Mouse (Mus musculus) granulocyte monocyte progenitor cell, adult 5-6 weeks (primary cell): ENCODE data around the gene Prh1. TPM values are rescaled to one million over a fixed set of nuclear protein-coding genes. Genes with fewer than 3 reads are reported as not detected.
"Not testable (repeated sequence)": the region's sequence is repeated elsewhere in the genome, so short reads cannot be mapped to it uniquely, and the experiment has no call there.

ENCODE experiments used
- ATAC-seq: replicated peaks from 2 replicates; pipeline ENCODE4 v1.8.0; 2016; ENCODE audit warnings: mild to moderate bottlenecking, moderate TSS enrichment, inconsistent platforms; ENCODE audit not compliant: poor library complexity, severe bottlenecking
- total RNA-seq, 2 experiments: library from RNA; stranded (forward) in 1 of 2; stranded (reverse) in 1 of 2; fragments of 200-712, 200-1000 nt in 1 of 2; fragments of >200 nt in 1 of 2; fragmentation: Nextera tagmentation in 1 of 2; gene quantifications; 2 replicates each; pipeline ENCODE4 v1.2.3; 2014 to 2017

The Prh1 gene
- total RNA-seq (2014; fragmentation: Nextera tagmentation), result not detected in 2 replicates
- not detected in 2 replicates for total RNA-seq (2017)

DNA sequence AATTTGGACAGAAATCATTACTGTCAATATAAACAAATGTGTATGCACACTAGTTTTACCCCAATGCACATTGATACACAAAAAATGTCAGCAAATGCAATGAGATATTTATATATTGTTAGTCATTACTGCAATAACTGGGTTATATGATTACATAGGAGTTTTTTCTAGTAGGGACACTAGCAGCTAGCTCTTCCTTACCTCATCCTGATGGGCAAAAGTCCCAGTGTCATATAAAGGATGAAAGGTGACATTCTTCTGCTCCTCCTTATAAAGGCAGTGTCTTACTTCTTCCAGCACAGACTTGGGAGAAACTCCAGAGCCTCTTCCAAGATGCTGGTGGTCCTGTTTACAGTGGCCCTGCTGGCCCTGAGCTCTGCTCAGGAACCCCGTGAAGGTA is at the start of gene Prh1:
Prh1 (plus strand) TSS at position 301 of the 400 bp plus-strand sequence.
- ATAC-seq, result not testable (repeated sequence)

GRCm38 (mm10) chr6:132595613-132596012 is 26.0 kb downstream of the Prh1 start, which contains the start of gene Prp2:
Gene Prp2 (plus strand): TSS chr6:132595913.
- ATAC-seq, result not testable (repeated sequence)

Other genes starting within 250 kb of the Prh1 start
- not detected in 2 replicates for gene Gm8882, start 205.7 kb upstream of the Prh1 start, total RNA-seq (2014; fragmentation: Nextera tagmentation)
- not detected in 2 replicates for gene Gm8882, start 205.7 kb upstream of the Prh1 start, total RNA-seq (2017)
- gene Prp2, start 26.1 kb downstream of the Prh1 start, total RNA-seq (2014; fragmentation: Nextera tagmentation), result not detected in 2 replicates
- not detected in 2 replicates for gene Prp2, start 26.1 kb downstream of the Prh1 start, total RNA-seq (2017)
- not detected in 2 replicates for gene A630073D07Rik, start 81.7 kb downstream of the Prh1 start, total RNA-seq (2014; fragmentation: Nextera tagmentation)
- not detected in 2 replicates for gene A630073D07Rik, start 81.7 kb downstream of the Prh1 start, total RNA-seq (2017)
- gene Tas2r120, start 87.1 kb downstream of the Prh1 start, total RNA-seq (2014; fragmentation: Nextera tagmentation), result not detected in 2 replicates
- not detected in 2 replicates for gene Tas2r120, start 87.1 kb downstream of the Prh1 start, total RNA-seq (2017)
- gene Tas2r121, start 131.2 kb downstream of the Prh1 start, total RNA-seq (2014; fragmentation: Nextera tagmentation), result not detected in 2 replicates
- not detected in 2 replicates for gene Tas2r121, start 131.2 kb downstream of the Prh1 start, total RNA-seq (2017)
- not detected in 2 replicates for gene Tas2r122, start 142.1 kb downstream of the Prh1 start, total RNA-seq (2014; fragmentation: Nextera tagmentation)
- not detected in 2 replicates for gene Tas2r122, start 142.1 kb downstream of the Prh1 start, total RNA-seq (2017)
- gene Tas2r115, start 168.2 kb downstream of the Prh1 start, total RNA-seq (2014; fragmentation: Nextera tagmentation), result not detected in 2 replicates
- gene Tas2r115, start 168.2 kb downstream of the Prh1 start, total RNA-seq (2017), result not detected in 2 replicates
- not detected in 2 replicates for gene Tas2r124, start 184.9 kb downstream of the Prh1 start, total RNA-seq (2014; fragmentation: Nextera tagmentation)
- gene Tas2r124, start 184.9 kb downstream of the Prh1 start, total RNA-seq (2017), result not detected in 2 replicates
- not detected in 2 replicates for gene Tas2r102, start 192.3 kb downstream of the Prh1 start, total RNA-seq (2014; fragmentation: Nextera tagmentation)
- not detected in 2 replicates for gene Tas2r102, start 192.3 kb downstream of the Prh1 start, total RNA-seq (2017)
- gene Tas2r136, start 208.4 kb downstream of the Prh1 start, total RNA-seq (2014; fragmentation: Nextera tagmentation), result not detected in 2 replicates
- gene Tas2r136, start 208.4 kb downstream of the Prh1 start, total RNA-seq (2017), result not detected in 2 replicates
- gene Tas2r117, start 233.0 kb downstream of the Prh1 start, total RNA-seq (2014; fragmentation: Nextera tagmentation), result not detected in 2 replicates
- not detected in 2 replicates for gene Tas2r117, start 233.0 kb downstream of the Prh1 start, total RNA-seq (2017)